Mouse (Mus musculus) skeletal muscle tissue, adult 2 months (tissue): ENCODE data around the gene Os9.
A peak's percentile ranks its signal among the peaks of the same experiment; 100 is the strongest.
"Not testable (repeated sequence)": the region's sequence is repeated elsewhere in the genome, so short reads cannot be mapped to it uniquely, and the experiment has no call there.

Experiments
- DNase-seq: peaks from one replicate; pipeline ENCODE4 v3.0.0-alpha.2; 2012; ENCODE audit warnings: low read depth, low spot score

Os9 gene

DNA sequence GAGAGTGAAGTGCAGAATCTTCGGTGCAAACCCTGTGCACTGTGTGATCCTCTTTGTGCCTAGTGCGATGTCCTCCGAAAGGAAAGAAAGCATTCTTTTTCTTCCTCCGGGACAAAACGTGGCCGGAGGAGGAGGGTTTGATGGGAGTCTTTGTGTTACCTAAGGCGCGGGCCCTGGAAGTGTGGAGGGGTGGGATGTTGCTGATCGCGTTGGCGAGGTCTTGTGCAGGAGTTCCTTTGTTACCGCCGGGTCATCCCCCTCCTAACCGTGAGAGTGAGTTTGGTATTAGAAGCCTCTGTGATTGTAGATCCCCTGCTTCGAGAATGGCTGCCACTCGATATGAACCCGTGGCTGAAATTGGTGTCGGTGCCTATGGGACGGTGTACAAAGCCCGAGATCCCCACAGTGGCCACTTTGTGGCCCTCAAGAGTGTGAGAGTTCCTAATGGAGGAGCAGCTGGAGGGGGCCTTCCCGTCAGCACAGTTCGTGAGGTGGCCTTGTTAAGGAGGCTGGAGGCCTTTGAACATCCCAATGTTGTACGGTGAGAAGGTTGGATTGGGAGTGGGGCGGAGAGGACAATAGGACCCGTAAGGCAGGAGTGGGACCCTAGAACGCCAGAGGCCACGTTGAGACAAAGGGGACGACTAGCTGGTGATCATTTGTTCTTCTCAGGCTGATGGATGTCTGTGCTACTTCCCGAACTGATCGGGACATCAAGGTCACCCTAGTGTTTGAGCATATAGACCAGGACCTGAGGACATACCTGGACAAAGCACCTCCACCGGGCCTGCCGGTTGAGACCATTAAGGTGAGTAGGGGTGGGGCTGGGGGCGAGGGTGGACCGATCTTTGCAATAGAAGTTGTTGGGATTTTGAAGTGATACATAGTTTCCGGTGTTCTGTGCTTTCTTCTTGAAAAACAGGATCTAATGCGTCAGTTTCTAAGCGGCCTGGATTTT, 56.7 kb downstream of the Os9 start:
- DNase-seq = no peak

- DNase-seq = peak; percentile 99
Measured at GRCm38 (mm10) chr10:127063239-127063872, 57.6 kb downstream of the Os9 start, which contains the start of gene Cdk4. Gene Cdk4 (plus strand): TSS chr10:127063534.

- DNase-seq = no peak
Measured at GRCm38 (mm10) chr10:127062503-127062902, 58.4 kb downstream of the Os9 start.

DNA sequence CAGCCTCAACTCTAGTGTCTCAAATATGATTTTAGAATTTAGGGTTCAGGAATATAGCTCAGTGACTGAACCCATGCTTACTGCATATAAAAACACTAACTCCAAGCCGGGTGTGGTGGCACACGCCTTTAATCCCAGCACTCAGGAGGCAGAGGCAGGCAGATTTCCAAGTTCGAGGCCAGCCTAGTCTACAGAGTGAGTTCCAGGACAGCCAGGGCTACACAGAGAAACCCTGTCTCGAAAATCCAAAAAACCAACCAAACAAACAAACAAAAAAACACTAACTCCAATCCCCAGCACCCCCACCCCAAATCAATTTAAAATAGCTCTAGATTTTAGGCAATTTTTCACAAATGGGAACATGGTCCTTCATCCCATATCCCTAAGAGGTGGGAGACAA, 58.8 kb downstream of the Os9 start:
- not testable (repeated sequence) for DNase-seq

DNA sequence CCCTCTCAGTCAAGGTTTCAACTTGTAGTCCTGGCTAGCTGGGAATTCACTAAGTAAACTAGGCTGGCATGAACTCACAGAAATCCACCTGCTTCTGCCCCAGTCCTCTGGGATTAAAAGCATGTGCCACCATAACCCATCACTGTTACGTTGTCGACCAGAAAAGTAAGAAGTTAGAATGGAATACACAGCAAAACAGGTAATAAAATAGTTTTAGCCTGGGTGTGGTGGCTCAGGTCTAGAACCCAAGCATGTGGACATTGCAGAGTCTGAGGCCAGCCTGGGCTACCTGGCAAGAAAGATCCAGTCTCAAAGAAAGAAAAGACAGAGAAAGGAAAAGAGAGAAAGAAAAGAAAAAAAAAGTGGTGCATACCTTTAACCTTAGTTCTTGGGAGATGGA, 59.4 kb downstream of the Os9 start:
- no peak for DNase-seq

GRCm38 (mm10) chr10:127061085-127061484, 59.8 kb downstream of the Os9 start:
- DNase-seq = no peak

GRCm38 (mm10) chr10:127059968-127060916, 60.7 kb downstream of the Os9 start, which contains the start of gene March9:
Gene March9 (minus strand): TSS chr10:127060184.
- no peak for DNase-seq

DNA sequence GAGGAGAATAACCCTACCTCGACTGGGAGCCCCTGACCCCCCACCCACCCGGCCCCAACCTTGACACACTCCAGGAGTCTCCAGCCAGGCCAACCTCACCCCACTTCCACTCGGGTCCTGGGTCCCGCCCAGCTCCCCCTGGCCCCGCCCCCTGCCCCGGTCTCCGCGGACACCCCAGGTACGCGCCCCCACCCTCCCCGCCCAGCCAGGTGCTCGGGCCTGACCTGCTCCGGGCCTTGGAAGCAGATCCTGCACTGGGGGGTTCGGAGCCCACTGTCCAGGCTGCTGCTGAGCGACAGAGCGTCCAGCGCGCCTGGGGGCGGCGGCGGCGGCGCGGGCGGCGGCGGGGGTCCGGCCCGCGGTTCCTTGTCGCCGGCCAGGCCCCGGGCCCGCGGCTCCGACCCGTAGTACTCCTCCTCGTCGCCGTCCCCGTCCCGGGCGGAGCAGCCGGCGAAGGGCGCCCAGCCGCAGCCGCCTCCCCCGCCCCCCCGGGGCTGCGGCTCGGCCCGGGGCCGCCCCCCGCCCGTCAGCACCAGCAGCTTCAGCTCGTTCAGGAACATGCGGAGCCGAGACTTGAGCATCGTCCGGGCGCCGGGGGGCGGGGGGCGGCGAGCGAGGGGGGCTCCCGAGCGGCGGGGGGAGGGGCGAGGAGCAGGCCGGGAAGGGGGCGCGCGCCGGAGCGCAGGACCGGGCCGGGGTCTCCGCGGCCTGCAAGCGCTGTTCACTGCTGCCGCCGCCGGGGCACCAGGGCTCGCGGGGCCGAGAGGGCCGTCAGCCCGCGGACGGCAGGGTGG, 61.6 kb downstream of the Os9 start:
- no peak for DNase-seq

DNA sequence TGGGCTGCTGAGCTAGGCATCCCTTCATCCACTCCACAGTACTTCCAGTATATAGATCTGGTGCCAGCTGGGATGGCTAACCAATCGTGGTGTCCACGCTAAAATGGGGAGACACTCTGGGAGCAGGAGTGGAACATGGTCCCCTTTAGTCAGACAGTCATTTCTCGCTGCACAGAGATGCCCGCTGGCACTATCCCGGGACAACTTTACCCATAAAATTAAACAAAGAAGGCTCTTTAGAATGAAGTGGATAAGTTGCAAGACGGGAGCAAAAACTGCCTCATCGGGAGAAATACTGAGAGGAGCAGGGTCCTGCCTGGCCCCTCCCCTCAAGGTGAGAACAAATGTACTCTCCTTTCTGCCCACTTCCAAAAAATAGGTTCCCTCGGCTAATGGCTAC, 62.2 kb downstream of the Os9 start:
- DNase-seq = no peak

- DNase-seq = no peak
Measured at GRCm38 (mm10) chr10:127058161-127058560, 62.8 kb downstream of the Os9 start.

DNA sequence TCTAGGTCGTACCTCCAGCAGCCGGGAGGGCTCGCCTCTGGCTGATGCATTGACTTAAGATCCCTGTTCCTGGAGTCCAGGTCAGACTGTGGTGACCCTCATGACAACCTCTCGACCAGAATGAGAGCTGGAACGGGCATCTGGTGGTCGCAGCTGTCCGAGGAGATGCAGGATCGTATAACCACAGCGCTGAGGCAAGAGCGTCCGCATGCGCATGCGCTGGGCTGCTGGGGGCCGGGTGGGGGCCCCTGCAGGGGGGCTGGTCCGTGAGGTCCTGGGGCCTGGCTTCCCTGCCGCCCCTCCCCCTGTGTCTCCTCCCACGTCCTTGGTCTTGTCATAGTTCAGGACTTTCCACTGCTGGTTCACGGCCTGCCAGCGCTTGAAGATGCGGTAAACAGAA, 64.4 kb downstream of the Os9 start:
- DNase-seq = no peak

DNA sequence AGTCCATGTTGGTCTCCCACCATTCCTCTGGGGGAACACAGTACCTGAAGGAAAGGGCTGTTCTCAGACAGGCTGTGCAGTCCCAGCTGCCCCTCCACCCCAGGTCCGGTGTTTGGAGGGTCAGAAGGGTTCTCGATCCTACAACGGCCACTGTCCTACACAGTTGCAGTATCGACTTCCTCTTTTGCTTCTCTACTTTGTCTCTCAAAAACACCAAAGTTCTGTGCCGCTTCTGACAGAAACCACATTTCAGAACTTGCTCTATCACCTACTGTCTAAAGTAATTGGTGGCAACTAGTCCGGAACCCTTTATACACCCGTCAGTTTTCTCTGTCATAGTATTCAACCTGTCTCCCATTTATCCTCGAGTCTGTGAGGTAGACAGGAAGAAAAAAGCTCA, 65.5 kb downstream of the Os9 start:
- no peak for DNase-seq

DNA sequence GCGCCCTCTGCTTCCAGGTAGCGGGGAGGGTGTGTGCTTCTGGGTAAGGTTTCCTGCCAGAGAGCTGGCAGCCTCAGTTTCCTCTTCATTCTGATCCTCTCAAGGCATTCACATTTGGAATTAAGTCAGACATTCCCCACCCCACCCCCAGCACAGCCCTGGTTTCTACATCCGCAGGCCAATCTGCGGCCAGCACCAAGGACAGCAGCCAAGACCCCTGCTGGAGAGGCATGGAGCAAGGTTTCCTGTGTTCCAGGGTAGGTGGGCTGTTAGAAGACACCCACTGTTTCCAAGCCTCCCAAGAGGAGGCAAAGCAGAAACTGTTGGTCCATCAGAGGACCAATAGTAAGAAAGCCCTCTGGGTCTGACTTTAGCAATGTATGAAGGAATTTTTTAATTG, 66.3 kb downstream of the Os9 start:
- no peak for DNase-seq

DNA sequence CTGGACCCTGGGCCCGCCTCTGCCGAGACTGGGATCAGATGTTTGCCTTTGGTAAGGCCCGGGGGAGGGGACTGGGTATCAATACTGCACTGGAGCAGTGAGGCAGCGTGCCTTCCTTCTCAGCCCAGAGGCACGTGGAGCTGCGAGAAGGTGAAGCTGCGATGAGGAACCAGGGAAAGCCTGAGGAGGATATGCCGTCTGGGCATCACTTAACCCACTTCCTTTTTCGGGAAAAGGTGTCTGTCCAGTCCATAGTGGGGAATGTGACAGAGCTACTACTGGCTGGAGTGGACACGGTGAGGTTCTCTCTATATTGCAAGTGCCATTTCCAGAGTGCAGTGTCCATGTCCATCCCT, 70.8 kb downstream of the Os9 start:
- no peak for DNase-seq

GRCm38 (mm10) chr10:127049395-127050118, 71.4 kb downstream of the Os9 start:
- no peak for DNase-seq

DNA sequence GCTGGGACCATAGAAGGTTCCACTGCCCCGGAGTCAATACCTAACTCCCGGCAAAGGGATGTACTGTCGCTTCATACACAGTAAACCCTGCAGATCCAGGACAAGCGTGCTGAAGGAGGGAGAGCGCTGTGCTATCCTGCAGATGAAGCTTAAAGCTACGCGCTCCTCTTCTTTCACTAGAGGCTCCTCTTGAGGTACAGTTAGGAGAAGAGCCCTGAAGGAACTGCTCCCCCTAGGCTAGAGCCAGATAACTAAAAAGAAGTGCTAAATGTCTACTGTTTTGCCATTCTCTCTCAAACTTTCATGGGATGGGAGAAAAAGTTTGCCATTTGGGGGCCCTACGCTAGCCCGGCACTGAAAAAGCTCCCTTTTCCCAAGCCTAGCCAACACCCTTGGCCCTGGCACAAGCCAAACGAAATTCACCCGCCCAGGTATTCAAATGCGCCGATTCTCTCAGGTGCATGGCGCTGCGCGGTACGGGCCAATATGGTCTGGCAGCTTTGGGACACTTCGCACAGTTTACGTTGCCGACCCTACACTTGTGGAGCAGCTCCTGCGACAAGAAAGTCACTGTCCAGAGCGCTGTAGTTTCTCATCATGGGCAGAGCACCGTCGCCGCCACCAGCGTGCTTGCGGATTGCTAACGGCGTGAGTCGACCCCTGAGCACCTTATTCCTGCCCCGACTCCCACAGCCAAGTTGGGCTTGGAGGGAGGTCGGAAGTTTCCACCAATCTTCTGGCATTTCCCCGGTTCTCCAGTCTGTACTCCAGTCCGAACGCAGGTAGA, 72.1 kb downstream of the Os9 start:
- DNase-seq = no peak

DNA sequence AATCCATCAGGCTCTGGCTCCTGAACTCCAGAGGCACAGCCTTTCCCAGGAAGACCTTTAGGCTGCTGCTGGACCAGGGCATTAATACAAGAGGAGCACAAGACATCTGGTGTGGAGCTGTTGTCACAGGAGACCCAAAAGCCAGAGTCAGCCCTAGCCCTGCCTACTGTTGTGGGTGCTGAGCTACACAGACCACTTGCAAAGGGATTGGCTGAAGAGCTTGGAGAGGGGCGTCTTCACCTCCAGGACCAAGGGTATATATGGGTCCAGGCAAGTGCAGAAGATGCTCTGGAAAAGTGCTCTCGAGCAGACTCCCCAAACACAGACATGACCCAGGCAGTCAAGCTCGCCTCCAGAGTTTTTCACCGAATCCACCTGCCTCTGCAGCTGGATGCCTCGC, 73.0 kb downstream of the Os9 start, which contains the start of gene Cyp27b1:
TSS of gene Cyp27b1 (plus strand) at position 297 of the 400 bp plus-strand sequence.
- DNase-seq = no peak
